Mouse (Mus musculus): Measurements from ENCODE around the gene Bicd2. TPM values are rescaled to one million over a fixed set of nuclear protein-coding genes. Genes with fewer than 3 reads are reported as not detected.

The Bicd2 gene
- polyA plus RNA-seq, 1 experiment from 2014 or later: 30.1 TPM

DNA sequence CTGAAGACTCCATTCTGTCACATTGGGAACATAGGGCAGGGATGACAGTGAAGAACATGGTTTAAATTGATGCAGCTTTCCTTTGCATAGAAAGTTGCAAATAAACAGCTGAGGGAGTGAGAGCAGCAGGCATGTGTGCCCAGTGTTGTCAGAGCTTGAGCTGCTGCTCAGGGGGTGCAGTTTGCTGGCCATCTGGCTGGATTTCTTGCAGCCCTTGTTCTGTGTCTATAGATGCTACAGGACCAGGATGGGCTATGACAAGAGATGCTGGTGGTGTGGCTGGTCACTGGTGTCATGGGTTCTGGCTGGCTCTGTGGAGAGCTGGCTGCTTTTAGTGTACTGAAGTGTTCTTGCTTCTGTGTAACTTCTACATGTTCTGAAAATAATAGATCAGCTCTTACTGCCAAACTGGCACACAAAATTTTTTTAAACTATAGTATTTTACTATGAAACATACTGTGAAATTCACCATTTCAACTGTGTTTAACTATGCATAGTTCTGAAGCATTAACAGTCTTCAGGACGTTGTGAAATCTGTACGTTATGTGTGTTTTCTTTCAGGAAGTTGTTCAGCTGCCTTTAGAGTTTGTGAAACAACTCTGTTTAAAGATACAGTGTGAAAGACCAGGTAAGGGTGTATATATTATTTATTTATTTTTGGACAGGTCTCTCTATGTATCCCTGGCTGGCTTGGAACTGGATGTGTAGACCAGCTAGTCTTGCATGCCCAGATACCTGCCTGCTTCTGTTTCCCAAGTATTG lies 92.1 kb downstream of the Bicd2 start:
- no peaks in the 10 kb centered on the region for H3K27me3 ChIP-seq (replicated peaks; ENCODE audit: control insufficient read depth, insufficient read depth, low read length)
- no peak for ATAC-seq
- H3K4me2 ChIP-seq (ENCODE audit: low read length): no peak overlapping the region
- no peak overlapping the region for H3K27ac ChIP-seq (ENCODE audit: low read length)
- H3K4me1 ChIP-seq (replicated peaks; ENCODE audit: control insufficient read depth, insufficient read depth, low read length): no peaks in the 10 kb centered on the region
- no peak overlapping the region for H3K9ac ChIP-seq (replicated peaks; ENCODE audit: low read depth, low read length)
- H3K36me3 ChIP-seq (ENCODE audit: control insufficient read depth, insufficient read depth): peaks cover 21% of the 10 kb centered on the region
- no peak overlapping the region for H3K4me3 ChIP-seq (replicated peaks; ENCODE audit: low read length)
- H3K9me3 ChIP-seq (ENCODE audit: control insufficient read depth, low read length): no peaks in the 10 kb centered on the region
- WGBS: 94% methylated on average over 2 of the region's 2 CpGs

DNA sequence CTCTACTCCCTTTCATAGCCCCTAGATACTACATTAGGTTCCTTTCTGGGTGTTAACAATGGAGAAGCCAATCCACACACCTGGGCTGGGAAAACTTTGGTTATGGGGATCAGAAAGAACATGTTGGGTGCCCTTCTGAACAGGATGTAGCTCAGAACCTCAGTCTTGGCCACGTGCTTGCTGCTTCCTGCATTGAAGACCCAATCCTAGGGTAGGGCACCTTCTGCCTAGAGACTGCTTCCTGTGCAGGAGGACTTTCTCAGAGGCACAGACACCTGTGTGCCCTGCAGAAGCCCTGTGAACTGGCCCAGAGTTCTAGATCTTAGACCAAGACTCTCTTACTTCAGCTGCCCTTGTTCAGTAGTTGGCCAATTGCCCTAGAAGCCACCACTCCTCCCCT lies 94.4 kb downstream of the Bicd2 start:
- no peaks in the 10 kb centered on the region for H3K27me3 ChIP-seq (replicated peaks; ENCODE audit: control insufficient read depth, insufficient read depth, low read length)
- no peak overlapping the region for H3K4me2 ChIP-seq (ENCODE audit: low read length)
- no peaks in the 10 kb centered on the region for H3K9me3 ChIP-seq (ENCODE audit: control insufficient read depth, low read length)
- H3K4me3 ChIP-seq (replicated peaks; ENCODE audit: low read length): no peak overlapping the region
- WGBS: 92% methylated on average over 1 of the region's 1 CpGs
- no peak overlapping the region for H3K27ac ChIP-seq (ENCODE audit: low read length)
- ATAC-seq: no peak
- H3K36me3 ChIP-seq (ENCODE audit: control insufficient read depth, insufficient read depth): peaks cover 24% of the 10 kb centered on the region
- H3K9ac ChIP-seq (replicated peaks; ENCODE audit: low read depth, low read length): no peak overlapping the region
- H3K4me1 ChIP-seq (replicated peaks; ENCODE audit: control insufficient read depth, insufficient read depth, low read length): no peaks in the 10 kb centered on the region

DNA sequence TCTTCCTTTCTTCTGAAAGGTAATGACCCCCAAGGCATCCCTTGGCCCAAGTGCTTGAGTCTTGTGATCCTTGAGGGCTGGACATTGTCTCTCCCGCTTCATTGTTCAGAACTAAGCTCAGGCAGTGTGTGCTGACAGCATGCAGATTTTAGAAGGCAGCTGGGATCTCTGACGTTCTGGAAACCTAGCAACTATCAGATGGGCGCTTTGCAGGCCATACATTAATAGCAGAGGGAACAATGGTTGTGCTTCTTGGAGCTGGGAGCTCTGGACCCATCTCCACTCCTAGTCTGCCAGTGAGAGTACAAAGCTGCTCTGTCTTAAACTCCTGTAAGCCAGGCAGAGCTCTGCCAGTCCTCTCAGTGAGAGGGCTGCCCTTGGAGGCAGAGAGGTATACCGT lies 94.8 kb downstream of the Bicd2 start:
- Histone ChIP-seq H3K36me3 (ENCODE audit: control insufficient read depth, insufficient read depth) (peaks cover 24% of the 10 kb centered on the region), H3K4me3 (replicated peaks; ENCODE audit: low read length) (no peak overlapping the region), H3K27me3 (replicated peaks; ENCODE audit: control insufficient read depth, insufficient read depth, low read length) (no peaks in the 10 kb centered on the region), H3K9me3 (ENCODE audit: control insufficient read depth, low read length) (no peaks in the 10 kb centered on the region), H3K4me1 (replicated peaks; ENCODE audit: control insufficient read depth, insufficient read depth, low read length) (no peaks in the 10 kb centered on the region), H3K9ac (replicated peaks; ENCODE audit: low read depth, low read length) (no peak overlapping the region), H3K27ac (ENCODE audit: low read length) (no peak overlapping the region), H3K4me2 (ENCODE audit: low read length) (no peak overlapping the region)
- 83% methylated on average over 4 of the region's 4 CpGs for WGBS
- ATAC-seq: no peak

Other genes with a start within 250 kb of the Bicd2 start
- gene Wnk2, start 193.6 kb upstream of the Bicd2 start, polyA plus RNA-seq (2015; fragmentation: Nextera tagmentation; extraction: Ambion mirVana): 16.0 and 21.3 TPM in 2 replicates
- 21.3 and 23.1 TPM in 2 replicates for gene Ninj1, start 154.1 kb upstream of the Bicd2 start, polyA plus RNA-seq (2015; fragmentation: Nextera tagmentation; extraction: Ambion mirVana)
- gene Card19, start 125.5 kb upstream of the Bicd2 start, polyA plus RNA-seq (2015; fragmentation: Nextera tagmentation; extraction: Ambion mirVana): 20.6 and 21.4 TPM in 2 replicates
- 0.75 and 0.85 TPM in 2 replicates for gene Susd3, start 92.9 kb upstream of the Bicd2 start, polyA plus RNA-seq (2015; fragmentation: Nextera tagmentation; extraction: Ambion mirVana)
- 3.1 and 4.2 TPM in 2 replicates for gene Fgd3, start 21.3 kb upstream of the Bicd2 start, polyA plus RNA-seq (2015; fragmentation: Nextera tagmentation; extraction: Ambion mirVana)
- 16.9 and 17.3 TPM in 2 replicates for gene Ippk, start 79.7 kb downstream of the Bicd2 start, polyA plus RNA-seq (2015; fragmentation: Nextera tagmentation; extraction: Ambion mirVana)
- 0.58 and 0.61 TPM in 2 replicates for gene Tes3-ps, start 151.7 kb downstream of the Bicd2 start, polyA plus RNA-seq (2015; fragmentation: Nextera tagmentation; extraction: Ambion mirVana)
- gene Ecm2, start 163.2 kb downstream of the Bicd2 start, polyA plus RNA-seq (2015; fragmentation: Nextera tagmentation; extraction: Ambion mirVana): 1.5 and 1.6 TPM in 2 replicates
- 0.63 and 3.6 TPM in 2 replicates for gene Aspn, start 202.9 kb downstream of the Bicd2 start, polyA plus RNA-seq (2015; fragmentation: Nextera tagmentation; extraction: Ambion mirVana)
- 0.80 and 1.4 TPM in 2 replicates for gene Omd, start 240.9 kb downstream of the Bicd2 start, polyA plus RNA-seq (2015; fragmentation: Nextera tagmentation; extraction: Ambion mirVana)